Mouse (Mus musculus) G1E (cell line): ENCODE results near the gene Olfr312.

Experiments used
- CTCF ChIP-seq: IDR thresholded peaks from 2 replicates; pipeline ENCODE4 v1.5.1; 2012; ENCODE audit warnings: low read depth, low read length, inconsistent platforms, mixed read lengths
- GATA1 ChIP-seq: IDR thresholded peaks from 2 replicates; pipeline ENCODE4 v1.6.1; 2012; ENCODE audit warnings: borderline replicate concordance, low read length, inconsistent platforms, mixed read lengths
- GATA2 ChIP-seq: IDR thresholded peaks from 2 replicates; pipeline ENCODE4 v1.6.1; 2012; ENCODE audit warnings: low read depth, low read length, inconsistent platforms, borderline replicate concordance
- POLR2AphosphoS5 ChIP-seq: IDR thresholded peaks from 2 replicates; pipeline ENCODE4 v1.6.1; 2012; ENCODE audit warnings: low read depth, low read length, inconsistent platforms; ENCODE audit not compliant: insufficient replicate concordance
- TAL1 ChIP-seq: conservative IDR thresholded peaks from 2 replicates; pipeline ENCODE4 v1.6.1; 2012; ENCODE audit warnings: low read depth, low read length, inconsistent platforms, mixed read lengths

- TF ChIP-seq CTCF (0 out of 2 replicates have a peak, but pooled peaks have one; percentile 6), GATA1 (no peak), POLR2AphosphoS5 (no peak), GATA2 (no peak), TAL1 (no peak)
Observed at GRCm38 (mm10) chr11:58795856-58796255, 33.2 kb upstream of the Olfr312 start.
